Mouse (Mus musculus) adrenal gland, adult 2 months (tissue): ENCODE measurements at regions not wholly inside any gene's neighbourhood (a gene's known extent, or its start where the extent isn't known, plus 50 kb on each side); places are given as distances from the start of the nearest gene placed in this dataset.

Experiments
- DNase-seq: peaks from one replicate; pipeline ENCODE4 v3.0.0; 2021

DNA sequence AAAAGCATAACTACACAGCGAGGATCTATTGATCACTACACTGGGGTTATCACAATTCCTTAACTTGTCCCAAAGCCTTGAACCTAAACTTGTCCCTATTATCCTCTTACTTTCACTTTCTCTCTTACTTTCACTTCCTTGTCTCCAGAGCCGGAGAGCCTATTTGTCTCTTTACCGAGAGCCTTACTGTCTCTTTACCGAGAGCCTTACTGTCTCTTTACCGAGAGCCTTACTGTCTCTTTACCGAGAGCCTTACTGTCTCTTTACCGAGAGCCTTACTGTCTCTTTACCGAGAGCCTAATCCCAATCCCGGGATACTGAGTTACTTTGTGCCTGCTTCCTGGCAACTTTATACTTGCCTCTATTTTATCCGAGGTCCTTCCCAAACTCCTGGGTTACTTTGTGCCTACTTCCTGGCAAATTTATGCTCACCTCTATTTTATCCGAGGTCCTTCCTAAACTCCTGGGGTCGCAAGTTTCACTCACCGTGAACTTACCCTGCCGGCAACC is 335.3 kb upstream of the Ccng1 start:
- peak; percentile 16 for DNase-seq

DNA sequence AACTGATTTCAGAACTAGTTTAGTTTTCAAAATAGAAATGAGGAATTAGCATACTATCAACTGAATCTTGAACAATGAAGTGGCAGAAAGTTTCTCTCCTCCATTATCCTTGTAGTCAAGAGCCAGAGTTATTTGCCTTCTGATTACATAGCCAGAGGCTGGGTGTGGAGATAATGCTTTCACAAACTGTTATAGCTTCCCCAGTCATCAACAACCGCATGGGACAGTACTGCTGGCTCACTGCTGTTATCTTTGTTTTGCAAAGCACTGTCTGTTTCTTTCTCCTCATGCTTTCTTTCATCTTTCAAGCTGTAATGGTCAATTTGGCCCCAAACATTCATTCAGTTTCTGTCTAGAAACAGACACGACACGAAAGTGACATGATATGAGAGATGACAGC is 308.5 kb upstream of the Ccng1 start:
- DNase-seq, result no peak

DNA sequence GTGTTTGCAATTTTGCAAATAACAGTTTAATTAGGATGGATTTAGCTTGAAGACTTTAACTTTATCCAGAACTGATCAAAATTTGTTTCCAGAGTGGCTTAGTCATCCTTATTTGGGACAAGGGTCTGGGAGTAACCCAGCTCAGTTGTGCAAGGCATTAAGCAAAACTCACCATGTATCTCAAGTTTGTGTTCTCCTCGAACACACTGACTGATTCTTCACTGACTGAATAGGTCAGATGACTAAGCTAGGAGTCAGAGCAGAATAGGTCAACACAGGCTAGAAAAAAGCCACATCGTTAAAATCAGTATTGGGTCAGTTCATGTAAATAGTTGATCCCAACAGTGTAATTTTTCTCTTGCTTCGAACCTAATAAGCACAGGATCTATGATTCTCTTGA is 302.7 kb upstream of the Ccng1 start:
- peak; percentile 24 for DNase-seq

DNA sequence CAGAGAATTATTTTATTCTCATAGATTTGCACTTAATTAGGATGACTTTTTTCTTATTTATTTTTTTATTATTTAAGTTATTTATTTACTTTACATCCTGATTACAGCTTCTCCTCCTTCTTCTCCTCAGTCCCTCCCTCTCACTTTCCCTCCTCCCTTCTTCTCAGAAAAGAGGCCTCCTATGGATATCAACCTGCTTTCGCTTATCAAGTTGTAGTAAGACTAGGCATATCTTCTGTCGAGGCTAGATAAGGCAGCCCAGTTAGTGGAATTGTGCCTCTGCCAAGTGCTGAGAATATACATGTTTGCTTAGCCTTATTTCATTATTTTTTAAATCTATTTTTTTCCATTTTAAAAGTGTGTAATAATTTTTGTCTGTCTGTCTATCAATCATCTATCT is 274.9 kb upstream of the Ccng1 start:
- DNase-seq, result no peak

DNA sequence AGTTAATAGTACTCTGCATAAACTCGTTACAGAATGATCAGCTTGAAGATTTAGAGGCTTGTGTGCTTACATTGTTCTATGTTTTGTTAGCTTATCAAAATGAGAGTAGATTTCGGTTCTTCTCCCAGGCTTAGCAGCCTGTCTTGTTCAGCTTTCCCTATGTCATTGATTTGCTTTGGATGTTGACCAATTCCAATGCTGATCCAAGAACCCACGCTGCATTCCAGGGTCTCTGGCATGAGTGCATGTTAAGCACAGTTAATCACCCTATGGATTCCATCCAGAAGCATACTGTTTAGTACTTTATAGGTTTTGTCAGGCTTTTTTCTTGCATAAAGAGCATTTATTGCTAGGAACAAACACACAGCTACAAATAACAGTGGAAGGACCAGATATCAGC is 255.0 kb upstream of the Ccng1 start:
- no peak for DNase-seq

DNA sequence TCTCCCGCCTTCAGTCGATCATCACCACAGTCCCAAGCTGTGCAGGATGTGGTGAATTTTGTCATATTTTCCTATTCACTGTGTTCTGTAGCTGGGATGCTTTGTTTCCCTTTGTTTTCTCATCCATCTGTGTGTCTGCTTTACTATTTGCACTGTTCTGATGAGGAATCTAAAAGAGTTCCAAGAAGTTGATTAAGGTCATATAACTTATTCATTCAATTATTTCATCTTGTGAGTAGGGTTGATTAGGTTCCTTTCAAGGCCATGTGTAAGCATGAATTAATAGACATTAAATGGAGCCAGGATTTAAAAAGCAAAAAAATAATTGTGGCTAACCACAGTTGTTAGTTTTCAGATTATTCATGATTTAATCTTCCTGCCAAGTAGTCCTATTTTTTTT is 217.7 kb upstream of the Ccng1 start:
- DNase-seq, result no peak

DNA sequence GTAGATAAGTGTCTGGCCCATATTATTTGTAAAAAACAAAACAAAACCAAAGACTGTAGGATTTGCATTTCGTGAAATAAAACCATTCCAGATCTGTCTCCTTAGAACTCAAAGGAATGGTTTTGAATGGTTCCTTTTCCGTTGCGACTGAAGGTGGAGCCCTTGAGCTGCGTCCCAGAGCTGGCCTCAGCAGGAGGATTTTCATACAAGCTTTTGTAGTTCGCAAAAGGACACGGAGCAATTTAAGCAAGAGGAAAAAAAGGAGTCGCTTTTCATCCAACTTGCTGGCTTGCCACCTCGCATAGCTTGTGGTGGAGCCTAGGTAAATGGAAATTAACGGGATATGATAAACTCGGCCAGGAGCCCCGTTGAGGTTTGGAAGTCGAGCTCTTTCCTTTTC is 172.1 kb upstream of the Ccng1 start:
- peak; percentile 52 for DNase-seq

DNA sequence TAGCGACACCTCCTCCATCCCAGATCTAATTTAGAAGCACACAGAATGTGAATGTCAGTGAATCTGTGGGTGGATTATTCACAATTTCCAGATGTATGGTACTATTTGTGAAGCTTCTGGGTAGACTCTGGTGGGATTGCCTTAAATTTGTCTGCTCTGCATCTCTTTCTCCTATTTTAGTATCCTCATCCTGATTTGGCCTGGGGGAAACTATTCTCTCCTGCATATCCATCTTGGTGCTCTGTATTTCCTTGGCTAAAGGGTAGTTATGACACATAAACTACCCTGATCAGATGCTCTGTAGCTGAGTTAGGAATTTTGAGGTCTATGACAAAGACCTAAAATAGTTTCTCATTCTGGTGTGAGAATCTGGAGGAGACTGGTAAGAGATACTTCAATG is 136.4 kb upstream of the Ccng1 start:
- no peak for DNase-seq

DNA sequence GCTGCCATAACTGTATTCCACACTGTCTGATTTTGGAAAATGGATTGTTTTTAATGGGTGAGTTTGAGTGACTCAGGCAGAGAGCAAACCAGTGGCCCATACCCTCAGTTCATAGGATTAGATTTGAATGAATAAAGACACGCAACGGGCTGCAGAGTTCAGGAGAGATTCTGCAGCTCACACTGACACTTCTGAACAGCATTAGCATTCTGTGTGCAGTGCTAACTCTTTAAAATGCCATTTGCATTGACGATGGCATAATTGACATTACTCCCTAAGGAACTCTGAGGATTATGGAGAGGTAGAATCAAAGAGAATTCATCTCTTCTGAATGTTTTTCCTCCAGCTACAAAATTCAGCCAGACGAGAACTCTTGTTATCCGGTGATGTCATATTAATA is 129.4 kb upstream of the Ccng1 start:
- no peak for DNase-seq

DNA sequence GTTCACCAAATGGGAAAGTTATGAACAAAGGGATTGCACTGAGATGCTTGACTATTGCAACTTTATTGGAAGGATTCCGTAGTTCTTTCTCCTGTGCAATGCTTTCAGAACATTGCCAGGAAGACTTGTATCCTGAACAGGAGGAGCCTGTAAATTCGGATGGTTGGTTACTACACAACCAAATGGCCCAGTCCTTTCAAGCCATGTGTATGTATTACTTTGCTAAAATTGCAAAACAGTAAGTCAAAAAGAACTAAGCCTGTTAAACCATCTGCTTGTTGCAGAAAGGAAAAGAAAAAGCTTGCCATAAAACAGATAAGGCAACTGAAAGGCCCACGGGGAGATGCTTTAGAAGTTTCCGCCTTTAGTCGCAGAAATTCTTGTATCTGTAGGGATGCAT is 124.5 kb upstream of the Ccng1 start:
- no peak for DNase-seq

DNA sequence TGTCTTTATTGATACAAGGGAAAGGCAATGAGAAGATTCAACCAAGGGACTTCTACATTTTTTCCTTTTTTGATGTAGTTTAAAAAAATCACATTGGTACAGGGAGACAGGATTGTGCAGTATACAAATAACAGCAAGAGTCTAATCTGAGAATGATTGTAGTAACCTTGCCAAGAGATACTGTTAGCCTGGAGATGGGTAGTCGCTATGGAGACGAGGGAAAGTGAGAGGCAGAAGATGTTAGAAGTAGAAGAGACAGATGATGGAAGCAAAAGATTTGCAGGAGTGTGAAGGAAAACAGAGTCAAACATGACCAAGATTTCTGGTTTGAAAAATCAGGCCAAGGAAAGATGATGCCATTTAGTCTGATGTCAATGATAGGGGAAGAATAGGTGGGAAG is 117.9 kb upstream of the Ccng1 start:
- DNase-seq, result no peak

DNA sequence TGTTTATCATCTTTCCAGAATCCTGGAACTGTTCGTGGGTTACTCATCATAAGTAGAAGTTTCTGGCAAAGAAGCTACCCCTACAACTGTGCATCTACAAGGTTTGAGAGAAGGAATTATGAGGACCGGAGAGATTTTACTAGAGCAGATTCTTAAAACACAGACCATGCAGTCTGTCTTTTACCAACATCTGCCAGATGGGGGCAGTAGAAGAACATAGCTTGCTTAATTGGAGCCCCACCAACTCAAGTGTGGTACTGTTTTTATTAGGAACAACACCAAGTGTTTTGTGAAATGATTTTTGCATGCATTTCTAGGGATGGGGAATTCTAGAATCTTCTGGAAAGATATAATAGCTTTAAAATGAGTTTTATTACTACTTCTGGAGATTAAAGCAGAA is 110.6 kb upstream of the Ccng1 start:
- DNase-seq, result peak; percentile 6

DNA sequence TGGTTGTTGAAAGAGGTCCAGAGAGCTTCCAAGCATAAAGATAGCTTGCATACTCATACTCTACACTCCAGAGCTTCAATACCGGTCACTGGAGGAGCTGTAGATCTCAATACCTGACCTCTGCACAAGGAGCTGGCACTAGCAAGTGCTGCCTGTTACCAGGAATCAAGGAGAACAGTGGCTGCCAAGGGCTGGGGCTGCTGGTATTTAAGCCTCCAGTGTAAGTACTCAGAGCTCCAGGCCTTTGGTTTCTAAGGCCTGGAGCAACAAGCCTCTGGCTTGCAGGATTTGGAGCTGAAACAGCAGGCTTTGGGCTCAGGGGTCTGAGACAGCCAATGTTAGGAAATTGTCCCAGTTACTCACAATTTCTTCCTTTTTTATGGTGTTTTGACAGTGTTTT is 96.2 kb upstream of the Ccng1 start:
- no peak for DNase-seq

DNA sequence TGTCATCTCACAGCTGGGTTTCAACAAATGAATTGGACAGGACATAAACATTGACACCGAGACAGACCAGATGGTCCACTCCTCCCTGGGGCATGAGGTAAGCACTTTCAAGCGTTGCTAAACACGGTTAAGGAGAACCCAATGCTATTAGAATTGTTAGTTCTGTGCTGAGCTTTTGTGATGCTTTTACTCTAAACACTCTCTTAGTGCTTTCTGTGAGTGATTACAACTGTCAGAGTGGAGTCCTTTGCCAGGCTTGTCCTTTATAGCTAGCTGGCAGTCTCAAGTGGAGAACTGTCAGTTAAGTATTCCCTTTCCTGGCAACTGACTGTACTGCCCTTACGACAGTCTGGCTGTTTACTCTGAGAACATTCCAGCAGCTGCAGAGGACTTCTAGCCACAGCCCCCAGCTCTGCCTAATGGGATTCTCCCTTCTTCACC is 95.6 kb upstream of the Ccng1 start:
- DNase-seq, result no peak

DNA sequence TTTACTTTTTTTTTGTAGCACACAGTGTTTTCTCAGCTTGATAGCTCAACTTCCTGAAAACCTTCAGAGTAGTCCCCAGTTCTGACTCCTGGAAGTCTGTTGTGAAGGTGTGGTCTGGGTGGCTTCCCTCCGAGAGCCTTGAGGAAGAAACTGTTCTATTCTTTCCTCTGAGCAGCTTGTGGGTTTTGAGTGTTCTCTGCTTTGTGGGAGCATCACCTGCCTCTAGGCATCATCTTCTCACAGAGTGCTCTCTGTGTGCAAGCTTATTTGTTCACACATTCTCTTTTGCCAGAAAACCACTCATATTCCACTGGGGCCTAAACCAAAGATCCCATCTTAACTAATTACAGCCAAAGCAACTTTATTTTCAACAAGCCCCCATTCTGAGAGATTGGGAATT is 91.5 kb upstream of the Ccng1 start:
- DNase-seq, result no peak

DNA sequence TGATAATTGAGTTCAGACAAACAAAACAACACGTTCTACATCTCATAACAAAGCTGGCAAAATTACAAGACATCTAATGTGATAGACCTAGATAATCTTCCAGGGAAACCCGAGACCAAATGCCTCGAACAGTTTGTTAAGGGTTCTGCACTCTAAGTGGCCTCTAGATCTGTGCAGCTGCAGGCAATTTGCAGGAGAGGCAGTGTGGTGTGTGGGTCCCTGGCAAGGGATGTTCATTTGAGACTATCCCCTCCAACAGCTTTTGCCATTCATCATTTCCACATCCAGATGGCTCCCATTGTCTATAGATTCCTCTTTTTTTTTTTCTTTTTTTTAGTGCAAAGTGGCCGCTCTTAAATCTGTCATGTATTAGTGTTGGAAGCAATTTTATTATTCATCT is 80.3 kb upstream of the Ccng1 start:
- no peak for DNase-seq
